Mouse (Mus musculus): ENCODE measurements at regions not wholly inside any gene's neighbourhood (a gene's known extent, or its start where the extent isn't known, plus 50 kb on each side); places are given as distances from the start of the nearest gene placed in this dataset.

- no peak for DNase-seq (ENCODE audit: low read depth)
Observed at GRCm38 (mm10) chr2:124775737-124776136, 292.2 kb upstream of the Slc24a5 start.

GRCm38 (mm10) chr2:124792633-124793036, 275.3 kb upstream of the Slc24a5 start:
- DNase-seq (ENCODE audit: low read depth): no peak

- DNase-seq (ENCODE audit: low read depth): no peak
Observed at GRCm38 (mm10) chr2:124811709-124812108, 256.2 kb upstream of the Slc24a5 start.

- DNase-seq (ENCODE audit: low read depth): no peak
Observed at GRCm38 (mm10) chr2:124816814-124817213, 251.1 kb upstream of the Slc24a5 start.

GRCm38 (mm10) chr2:124819846-124820245, 248.1 kb upstream of the Slc24a5 start:
- no peak for DNase-seq (ENCODE audit: low read depth)

- DNase-seq (ENCODE audit: low read depth): no peak
Observed at GRCm38 (mm10) chr2:124820821-124821220, 247.1 kb upstream of the Slc24a5 start.

- no peak for DNase-seq (ENCODE audit: low read depth)
Observed at GRCm38 (mm10) chr2:124821366-124821765, 246.6 kb upstream of the Slc24a5 start.

GRCm38 (mm10) chr2:124848812-124849211, 219.1 kb upstream of the Slc24a5 start:
- DNase-seq (ENCODE audit: low read depth): peak; percentile 20

- peak; percentile 49 for DNase-seq (ENCODE audit: low read depth)
Observed at GRCm38 (mm10) chr2:124858504-124858903, 209.4 kb upstream of the Slc24a5 start.

GRCm38 (mm10) chr2:124888209-124888608, 179.7 kb upstream of the Slc24a5 start:
- DNase-seq (ENCODE audit: low read depth): no peak

- no peak for DNase-seq (ENCODE audit: low read depth)
Observed at GRCm38 (mm10) chr2:124895002-124895401, 172.9 kb upstream of the Slc24a5 start.

- DNase-seq (ENCODE audit: low read depth): peak; percentile 40
Observed at GRCm38 (mm10) chr2:124903556-124903955, 164.4 kb upstream of the Slc24a5 start.

GRCm38 (mm10) chr2:124905076-124905475, 162.8 kb upstream of the Slc24a5 start:
- DNase-seq (ENCODE audit: low read depth): no peak

- no peak for DNase-seq (ENCODE audit: low read depth)
Observed at GRCm38 (mm10) chr2:124918986-124919761, 148.8 kb upstream of the Slc24a5 start.

GRCm38 (mm10) chr2:124919762-124920255, 148.1 kb upstream of the Slc24a5 start:
- DNase-seq (ENCODE audit: low read depth): no peak

GRCm38 (mm10) chr2:124920265-124920664, 147.7 kb upstream of the Slc24a5 start:
- DNase-seq (ENCODE audit: low read depth): no peak

GRCm38 (mm10) chr2:124927882-124928758, 139.8 kb upstream of the Slc24a5 start:
- peak; percentile 39 for DNase-seq (ENCODE audit: low read depth)

GRCm38 (mm10) chr2:124928759-124929113, 139.2 kb upstream of the Slc24a5 start:
- no peak for DNase-seq (ENCODE audit: low read depth)

- DNase-seq (ENCODE audit: low read depth): no peak
Observed at GRCm38 (mm10) chr2:124930719-124931118, 137.2 kb upstream of the Slc24a5 start.

- no peak for DNase-seq (ENCODE audit: low read depth)
Observed at GRCm38 (mm10) chr2:124932566-124932965, 135.4 kb upstream of the Slc24a5 start.

GRCm38 (mm10) chr2:124933876-124934275, 134.0 kb upstream of the Slc24a5 start:
- no peak for DNase-seq (ENCODE audit: low read depth)

GRCm38 (mm10) chr2:124948263-124948781, 119.6 kb upstream of the Slc24a5 start:
- DNase-seq (ENCODE audit: low read depth): no peak

- DNase-seq (ENCODE audit: low read depth): no peak
Observed at GRCm38 (mm10) chr2:124948812-124949211, 119.1 kb upstream of the Slc24a5 start.

Measured in fibroblast of lung, adult 2 months (primary cell).